Mouse (Mus musculus): Measurements from ENCODE around the gene Arhgef18.

Arhgef18 gene

GRCm38 (mm10) chr8:3451992-3452391 is 59.2 kb downstream of the Arhgef18 start:
- DNase-seq (ENCODE audit: low read depth, low spot score), result no peak

DNA sequence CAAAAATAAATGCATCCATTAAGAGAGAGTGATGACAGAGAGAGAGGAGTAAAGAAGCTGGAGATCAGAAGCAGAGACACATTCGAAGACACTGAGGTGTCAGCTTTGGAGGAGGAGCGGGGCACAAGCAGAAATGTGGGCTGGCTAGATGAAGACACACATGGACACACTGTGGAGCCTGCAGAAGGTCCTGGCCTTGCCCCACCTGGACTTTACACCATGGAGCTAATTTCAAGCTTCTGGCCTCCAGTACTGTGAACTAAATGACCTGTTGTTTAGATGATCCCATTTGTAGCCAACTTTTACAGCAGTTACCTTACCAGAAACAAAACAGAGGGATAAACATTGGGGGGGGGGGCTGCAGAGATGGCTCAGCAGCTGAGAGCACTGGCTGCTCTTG is 70.4 kb downstream of the Arhgef18 start:
- DNase-seq (ENCODE audit: low read depth, low spot score), result no peak

GRCm38 (mm10) chr8:3464309-3464708 is 71.5 kb downstream of the Arhgef18 start:
- DNase-seq (ENCODE audit: low read depth, low spot score), result peak; percentile 79

DNA sequence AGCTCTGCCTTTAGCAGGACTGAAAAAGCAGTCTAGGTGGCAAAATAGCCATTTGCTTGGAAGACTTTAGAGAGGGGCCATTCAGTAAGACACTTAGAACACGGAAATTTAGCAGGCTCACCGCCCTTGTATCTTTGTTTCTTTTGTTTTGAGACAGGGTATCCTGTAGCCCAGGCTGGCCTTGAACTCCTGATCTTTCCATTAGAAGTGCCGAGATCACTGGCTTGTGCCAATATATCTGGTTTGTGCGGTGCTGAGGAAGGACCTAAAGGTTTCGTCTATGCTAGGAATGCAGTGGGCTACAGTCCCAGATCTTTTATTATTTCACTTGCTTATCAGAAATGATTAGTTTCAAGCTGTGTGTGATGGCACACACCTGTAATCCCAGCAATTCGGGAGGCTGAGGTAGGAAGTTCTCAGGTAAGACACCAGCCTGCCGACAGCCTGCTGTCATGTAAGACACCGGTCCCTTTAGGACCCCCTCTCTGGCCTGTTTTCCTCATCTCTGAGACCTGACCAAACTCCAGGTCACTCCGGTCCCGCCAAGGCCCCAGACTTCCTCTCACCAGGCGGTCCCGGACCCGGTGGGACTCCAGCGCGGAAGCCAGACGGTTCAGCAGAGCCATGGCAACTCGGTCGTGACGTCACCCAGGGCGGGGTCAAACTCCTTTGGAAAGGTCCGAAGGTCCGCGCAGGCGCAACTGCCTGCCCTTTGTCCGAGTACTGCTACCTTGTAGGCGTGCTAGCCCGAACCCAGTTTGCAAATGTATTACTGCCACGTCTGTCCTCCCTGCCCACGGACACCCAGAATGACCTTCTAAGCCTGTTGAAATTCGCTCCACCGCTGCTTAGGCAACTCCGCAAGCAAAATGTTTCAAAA is 74.4 kb downstream of the Arhgef18 start, which contains the start of gene Pex11g:
Gene Pex11g (minus strand): TSS at position 675 of the 880 bp plus-strand sequence.
- peak; percentile 97 for DNase-seq (ENCODE audit: low read depth, low spot score)

DNA sequence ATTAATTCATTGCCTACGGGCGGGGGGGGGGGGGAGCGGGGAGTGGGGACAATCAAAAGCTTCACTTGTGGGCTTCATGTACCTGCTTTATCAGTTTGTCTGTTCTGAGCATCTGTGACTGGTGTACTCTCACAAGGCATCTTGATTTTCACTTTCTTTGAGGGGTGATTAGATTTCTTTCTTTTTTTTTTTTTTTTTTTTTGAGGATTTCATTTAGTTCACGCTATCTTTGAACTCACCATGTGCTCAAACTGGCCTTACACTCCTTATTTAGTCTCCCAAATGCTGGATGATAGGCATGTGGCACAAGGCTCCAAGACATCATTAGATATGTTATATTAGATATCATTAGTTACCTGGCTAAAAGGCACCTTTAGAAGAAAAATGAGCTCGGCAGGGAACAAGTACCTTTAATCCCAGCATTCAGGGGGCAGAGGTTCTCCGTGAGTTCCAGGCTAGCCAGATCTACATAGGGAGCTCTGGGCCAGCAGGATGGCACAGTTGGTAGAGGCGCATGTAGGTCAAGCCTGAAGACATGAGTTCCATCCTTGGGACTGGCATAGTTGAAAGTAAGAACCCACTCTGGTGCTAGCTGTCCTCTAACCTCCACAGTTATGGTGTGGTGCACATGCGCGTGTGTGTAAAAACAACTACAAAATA is 75.2 kb downstream of the Arhgef18 start:
- peak; percentile 43 for DNase-seq (ENCODE audit: low read depth, low spot score)

- DNase-seq (ENCODE audit: low read depth, low spot score), result peak; percentile 65
These were observed 76.0 kb downstream of the Arhgef18 start for GRCm38 (mm10) chr8:3468838-3469237.

- DNase-seq (ENCODE audit: low read depth, low spot score), result no peak
These were observed 77.8 kb downstream of the Arhgef18 start, which contains the start of gene Tex45 for GRCm38 (mm10) chr8:3470562-3470961. Gene Tex45, plus strand, starts transcription at chr8:3470862.

DNA sequence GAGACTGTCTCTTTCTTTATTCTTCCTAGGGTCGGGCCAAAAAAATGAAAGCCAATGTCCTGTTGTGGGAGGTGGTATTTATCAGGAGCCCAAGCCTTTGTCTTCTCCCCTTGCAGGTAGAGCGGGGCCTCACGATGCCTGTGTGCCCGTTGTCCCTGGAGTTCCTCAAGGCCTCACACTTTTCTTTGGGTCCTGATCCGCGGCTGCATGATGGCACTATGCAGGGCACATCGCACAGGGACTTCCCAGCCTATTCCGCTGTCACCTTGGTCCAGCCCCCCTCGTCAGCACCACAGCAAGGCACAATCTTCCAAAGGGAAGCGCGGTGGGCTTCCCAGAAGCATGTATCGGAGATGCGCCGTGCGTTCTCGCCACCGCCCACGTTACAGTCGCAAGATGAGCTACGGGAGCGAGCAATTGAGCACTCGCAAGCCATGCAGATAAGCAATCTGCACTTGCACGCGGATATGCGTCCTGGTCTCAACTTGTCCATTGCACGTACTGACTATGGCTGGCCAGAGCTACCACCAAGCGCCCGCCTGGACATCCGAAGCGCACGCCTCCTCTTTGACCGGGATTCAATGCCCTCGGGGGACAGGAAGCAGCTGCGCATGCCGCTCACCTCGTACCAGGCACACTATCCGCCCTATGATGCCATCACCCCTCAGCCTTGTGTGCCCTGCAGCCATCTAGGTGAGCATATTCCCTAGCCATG is 83.1 kb downstream of the Arhgef18 start:
- no peak for DNase-seq (ENCODE audit: low read depth, low spot score)

DNA sequence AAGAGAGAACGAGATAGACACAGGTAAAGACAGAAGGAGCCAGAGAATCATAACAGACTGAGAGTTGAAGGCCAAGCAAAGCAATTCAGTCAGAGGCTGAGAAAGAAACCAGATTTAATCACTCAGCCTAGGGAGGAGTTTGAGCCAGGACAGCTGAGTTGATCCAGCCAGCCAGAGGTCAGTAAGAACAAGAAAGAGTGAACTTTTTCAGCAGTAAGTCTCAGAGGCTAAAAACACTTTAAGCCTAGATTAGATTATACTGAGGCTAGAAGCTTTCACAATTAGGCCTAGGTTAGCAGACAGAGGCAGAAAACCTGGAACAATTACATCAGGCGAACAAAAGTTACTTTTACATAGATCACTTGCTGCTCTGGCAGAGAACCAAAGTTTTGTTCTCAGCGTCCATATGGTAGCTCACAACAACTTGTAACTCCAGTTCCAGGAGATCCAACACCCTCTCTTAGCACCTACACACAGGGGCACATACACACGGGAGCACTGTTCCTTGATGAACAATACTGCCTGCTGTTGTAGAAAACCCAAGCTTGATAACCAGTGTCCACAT is 87.5 kb downstream of the Arhgef18 start:
- no peak for DNase-seq (ENCODE audit: low read depth, low spot score)

GRCm38 (mm10) chr8:3481605-3482004 is 88.8 kb downstream of the Arhgef18 start:
- peak; percentile 69 for DNase-seq (ENCODE audit: low read depth, low spot score)

DNA sequence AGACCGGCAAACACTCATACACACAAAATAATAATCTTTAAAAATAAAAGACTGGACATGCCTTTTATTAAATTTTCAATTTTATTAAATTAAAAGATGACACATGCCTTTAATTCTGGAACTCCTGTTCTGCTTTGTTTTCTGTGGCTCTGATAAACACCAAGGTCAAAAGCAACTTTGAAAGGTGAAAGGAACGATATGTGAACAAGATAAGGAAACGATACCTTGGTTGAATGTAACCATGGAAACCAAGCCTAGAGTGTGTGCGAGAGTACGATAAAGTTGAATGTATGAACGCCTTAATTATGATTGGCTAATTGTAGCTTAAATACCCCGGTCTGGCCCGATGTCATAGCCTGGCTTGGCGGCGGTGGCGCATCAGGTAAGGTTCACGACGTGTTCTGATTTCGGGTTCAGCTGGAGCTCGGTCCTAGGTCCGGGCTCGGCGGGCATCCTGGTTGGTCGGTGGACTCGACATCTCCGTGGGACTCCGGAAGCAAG is 89.5 kb downstream of the Arhgef18 start:
- DNase-seq (ENCODE audit: low read depth, low spot score), result no peak

- no peak for DNase-seq (ENCODE audit: low read depth, low spot score)
These were observed 90.7 kb downstream of the Arhgef18 start for GRCm38 (mm10) chr8:3483546-3483945.

GRCm38 (mm10) chr8:3485192-3485591 is 92.4 kb downstream of the Arhgef18 start:
- DNase-seq (ENCODE audit: low read depth, low spot score), result no peak

DNA sequence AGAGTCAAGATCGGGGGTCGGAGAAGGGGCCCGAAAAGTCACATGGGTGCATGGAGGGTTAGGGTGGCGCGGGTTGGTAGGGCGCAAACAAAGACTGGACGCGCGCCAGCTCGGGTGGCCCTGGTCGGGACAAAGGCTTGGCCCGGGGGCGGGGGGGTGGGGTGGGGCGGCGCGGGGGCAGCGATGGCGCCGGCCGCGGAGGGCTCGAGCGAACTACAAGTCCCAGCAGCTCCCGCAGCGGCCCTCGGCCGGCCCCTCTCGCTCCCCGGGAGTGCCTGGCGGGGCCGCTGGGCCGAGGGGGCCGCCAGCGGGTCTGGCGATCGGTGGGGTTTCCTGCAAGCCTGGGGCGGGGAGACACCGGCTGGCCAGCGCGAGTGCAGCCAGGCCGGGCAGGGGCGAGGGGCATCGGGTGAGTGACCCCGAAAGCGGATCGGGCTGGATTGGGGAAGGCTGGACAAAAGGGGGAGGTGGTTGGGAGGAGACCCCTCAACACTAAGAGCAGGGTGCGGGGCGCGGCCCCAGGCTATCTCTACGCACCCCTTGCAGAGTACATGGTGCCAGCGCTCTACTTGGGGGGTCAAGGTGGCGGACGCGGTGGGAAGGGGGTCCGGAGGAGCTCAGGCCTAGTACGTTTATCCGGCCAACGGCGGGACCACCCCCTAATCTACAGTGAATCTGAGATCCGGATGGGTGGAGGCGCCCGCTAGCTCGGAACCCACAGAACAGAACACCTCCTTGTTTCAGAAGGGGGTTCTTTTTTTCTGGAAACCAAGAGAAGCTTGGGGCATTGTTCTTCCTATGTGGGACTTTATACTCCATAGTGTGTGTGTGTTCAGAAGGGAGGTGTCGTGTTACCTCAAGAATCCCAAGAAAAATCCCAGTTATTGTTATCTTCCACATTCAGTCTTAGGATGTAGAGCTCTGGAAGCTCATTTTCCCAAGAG is 100.4 kb downstream of the Arhgef18 start, which contains the start of gene Zfp358:
Gene Zfp358 (plus strand): TSS at position 238 of the 944 bp plus-strand sequence.
- DNase-seq (ENCODE audit: low read depth, low spot score), result peak; percentile 61

GRCm38 (mm10) chr8:3493845-3494208 is 101.0 kb downstream of the Arhgef18 start:
- DNase-seq (ENCODE audit: low read depth, low spot score), result no peak

DNA sequence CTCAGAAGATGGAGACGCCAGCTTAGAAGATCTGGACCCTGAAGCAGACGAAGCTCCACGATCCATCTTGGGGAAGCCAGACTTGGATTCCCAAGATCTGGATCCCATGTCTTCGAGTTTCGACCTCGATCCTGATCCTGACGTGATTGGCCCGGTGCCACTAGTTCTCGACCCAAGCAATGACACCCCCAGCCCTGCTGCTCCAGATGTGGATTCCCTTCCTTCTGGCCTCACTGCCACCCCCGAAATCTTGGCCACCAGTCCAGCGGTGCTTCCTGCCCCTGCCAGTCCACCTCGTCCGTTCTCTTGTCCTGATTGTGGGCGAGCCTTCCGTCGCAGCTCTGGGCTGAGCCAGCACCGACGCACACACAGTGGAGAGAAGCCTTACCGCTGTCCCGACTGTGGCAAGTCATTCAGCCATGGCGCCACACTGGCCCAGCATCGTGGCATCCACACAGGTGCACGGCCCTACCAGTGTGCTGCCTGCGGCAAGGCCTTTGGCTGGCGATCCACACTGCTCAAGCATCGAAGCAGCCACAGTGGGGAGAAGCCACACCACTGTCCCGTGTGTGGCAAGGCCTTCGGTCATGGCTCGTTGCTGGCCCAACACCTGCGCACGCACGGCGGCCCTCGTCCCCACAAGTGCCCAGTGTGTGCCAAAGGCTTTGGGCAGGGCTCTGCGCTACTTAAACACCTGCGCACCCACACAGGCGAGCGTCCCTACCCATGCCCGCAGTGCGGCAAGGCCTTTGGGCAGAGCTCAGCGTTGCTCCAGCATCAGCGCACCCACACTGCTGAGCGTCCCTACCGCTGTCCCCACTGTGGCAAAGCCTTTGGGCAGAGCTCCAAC is 103.0 kb downstream of the Arhgef18 start:
- no peak for DNase-seq (ENCODE audit: low read depth, low spot score)

GRCm38 (mm10) chr8:3496428-3496748 is 103.6 kb downstream of the Arhgef18 start:
- DNase-seq (ENCODE audit: low read depth, low spot score), result no peak

GRCm38 (mm10) chr8:3498583-3498982 is 105.8 kb downstream of the Arhgef18 start:
- DNase-seq (ENCODE audit: low read depth, low spot score), result no peak

GRCm38 (mm10) chr8:3499751-3500150 is 106.9 kb downstream of the Arhgef18 start:
- no peak for DNase-seq (ENCODE audit: low read depth, low spot score)
